Mouse (Mus musculus) cerebellum, postnatal 36 days (tissue): ENCODE data around the gene Iglon5.
A peak's percentile ranks its signal among the peaks of the same experiment; 100 is the strongest.

Experiments used
- DNase-seq, 2 experiments: peaks; one replicate each; pipeline ENCODE4 v3.0.0; 2021 to 2022; ENCODE audit warnings: mixed read lengths in 2 of 2

Iglon5 gene

GRCm38 (mm10) chr7:43489631-43490125 lies at the start of gene Iglon5:
TSS of gene Iglon5 (minus strand) at chr7:43490075.
- peak; percentile 29 to 45 for DNase-seq

GRCm38 (mm10) chr7:43538524-43538923 lies 48.6 kb upstream of the Iglon5 start:
- DNase-seq, result no peak

GRCm38 (mm10) chr7:43532936-43533505 lies 43.1 kb upstream of the Iglon5 start:
- no peak for DNase-seq

- no peak for DNase-seq
Measured at GRCm38 (mm10) chr7:43530216-43530785, 40.4 kb upstream of the Iglon5 start.

- DNase-seq, result peak in 1 of 2 experiments; percentile 7
Measured at GRCm38 (mm10) chr7:43525313-43525712, 35.4 kb upstream of the Iglon5 start.

GRCm38 (mm10) chr7:43522776-43523175 lies 32.9 kb upstream of the Iglon5 start:
- no peak for DNase-seq

- peak; percentile 25 to 28 for DNase-seq
Measured at GRCm38 (mm10) chr7:43518341-43518740, 28.5 kb upstream of the Iglon5 start.

GRCm38 (mm10) chr7:43515076-43515475 lies 25.2 kb upstream of the Iglon5 start:
- no peak for DNase-seq

- no peak for DNase-seq
Measured at GRCm38 (mm10) chr7:43512519-43512918, 22.6 kb upstream of the Iglon5 start.

- DNase-seq, result no peak
Measured at GRCm38 (mm10) chr7:43511707-43512478, 22.0 kb upstream of the Iglon5 start.

GRCm38 (mm10) chr7:43495343-43496021 lies 5.6 kb upstream of the Iglon5 start:
- DNase-seq, result peak; percentile 75 to 77

GRCm38 (mm10) chr7:43490861-43491260 lies 986 bp upstream of the Iglon5 start:
- no peak for DNase-seq

- peak; percentile 79 to 90 for DNase-seq
Measured at GRCm38 (mm10) chr7:43490182-43490584, 308 bp upstream of the Iglon5 start.

GRCm38 (mm10) chr7:43488646-43489045 lies 1.2 kb downstream of the Iglon5 start:
- peak; percentile 31 to 38 for DNase-seq

- DNase-seq, result no peak
Measured at GRCm38 (mm10) chr7:43483236-43483635, 6.6 kb downstream of the Iglon5 start.

- DNase-seq, result peak in 1 of 2 experiments; percentile 38
Measured at GRCm38 (mm10) chr7:43482090-43482716, 7.7 kb downstream of the Iglon5 start.

- no peak for DNase-seq
Measured at GRCm38 (mm10) chr7:43481191-43481590, 8.7 kb downstream of the Iglon5 start.

- DNase-seq, result no peak
Measured at GRCm38 (mm10) chr7:43476376-43476775, 13.5 kb downstream of the Iglon5 start.

GRCm38 (mm10) chr7:43475706-43476105 lies 14.2 kb downstream of the Iglon5 start:
- peak in 1 of 2 experiments; percentile 36 for DNase-seq

- peak; percentile 48 to 49 for DNase-seq
Measured at GRCm38 (mm10) chr7:43470373-43470772, 19.5 kb downstream of the Iglon5 start.

- peak; percentile 78 to 85 for DNase-seq
Measured at GRCm38 (mm10) chr7:43466099-43466694, 23.7 kb downstream of the Iglon5 start.
